Mouse (Mus musculus) neutrophil, adult 5-6 weeks (primary cell): Measurements from ENCODE around the gene Ganab. TPM values are rescaled to one million over a fixed set of nuclear protein-coding genes. Genes with fewer than 3 reads are reported as not detected.

Experiments used
- ATAC-seq: fragments of 151-379, 151-347 bp; 2 replicates; pipeline ENCODE4 v1.8.0; 2017; ENCODE audit warnings: mild to moderate bottlenecking, moderate TSS enrichment; ENCODE audit not compliant: insufficient number of reproducible peaks, poor library complexity, low FRiP score, severe bottlenecking; ENCODE audit errors: extremely low read depth
- total RNA-seq: library from RNA; stranded (forward); fragments of 200-1000 nt; gene quantifications from 2 replicates; pipeline ENCODE4 v1.2.3, GENCODE M21; 2017

Gene Ganab
- total RNA-seq, 1 experiment from 2014 or later, result 69.2 TPM

DNA sequence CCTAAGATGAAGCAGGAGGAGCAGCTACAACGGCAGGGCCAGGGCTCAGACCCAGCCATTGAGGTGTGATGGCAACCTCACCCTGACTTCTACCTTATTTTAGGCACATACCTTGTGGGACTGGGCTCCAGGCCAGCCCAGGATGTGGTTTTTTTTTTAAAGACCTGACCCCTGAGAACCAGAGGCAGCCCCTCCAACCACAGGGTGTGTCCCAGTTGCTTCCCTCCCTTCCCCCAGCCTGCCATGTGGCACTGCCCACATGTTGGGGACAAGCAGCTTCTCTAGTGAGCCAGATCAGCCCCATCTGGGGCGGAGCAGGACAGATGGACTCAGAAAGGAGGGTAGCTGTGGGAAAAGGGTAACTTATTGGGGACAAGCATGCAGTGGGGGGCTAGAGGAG lies 28.9 kb downstream of the Ganab start:
- no peak for ATAC-seq

- ATAC-seq, result no peak
These were observed 30.1 kb downstream of the Ganab start for GRCm38 (mm10) chr19:8927891-8928525.

GRCm38 (mm10) chr19:8928689-8929223 lies 30.9 kb downstream of the Ganab start:
- ATAC-seq, result no peak

DNA sequence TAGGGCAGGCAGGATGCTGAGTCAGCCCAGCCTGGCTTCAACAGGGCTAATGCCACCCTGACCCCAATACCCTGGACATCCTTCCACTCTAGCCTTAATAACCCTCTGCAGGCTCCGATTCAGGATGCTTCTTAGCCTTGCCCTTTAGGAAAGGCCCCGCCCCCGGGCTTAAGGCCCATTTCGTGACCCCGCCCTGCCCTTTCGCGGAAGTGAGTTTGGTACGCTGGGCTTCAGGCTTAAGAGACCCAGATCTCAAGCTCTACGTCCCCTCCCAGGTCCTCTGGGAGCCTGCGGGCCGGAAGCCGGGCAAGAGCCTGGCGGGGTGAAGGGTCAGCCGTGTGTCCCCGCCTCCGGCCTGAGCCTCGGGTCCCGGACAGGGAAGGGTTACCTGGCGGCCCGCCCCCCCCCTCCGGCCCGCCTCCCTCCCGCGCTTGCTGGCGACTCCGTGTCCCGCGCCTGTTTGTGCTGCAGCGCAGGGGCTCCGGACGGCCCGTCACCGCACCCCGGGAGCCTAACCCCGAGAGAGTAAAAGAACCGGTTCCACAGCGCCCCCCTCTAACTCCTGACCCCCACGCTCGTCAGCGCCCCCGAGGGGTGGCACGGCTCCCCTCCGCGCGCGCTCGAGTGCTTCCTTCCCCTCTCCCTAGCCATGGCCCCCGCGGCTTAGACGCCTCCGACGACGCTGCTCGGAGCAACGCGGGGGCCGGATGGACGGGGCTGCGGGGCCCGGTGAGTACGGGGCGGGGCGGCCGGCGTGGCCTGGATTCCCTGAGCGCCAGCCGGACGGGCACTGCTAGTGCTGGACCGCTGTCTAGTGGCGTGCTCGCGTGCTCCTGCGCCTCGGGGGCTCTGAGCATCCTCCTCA lies 31.6 kb downstream of the Ganab start, which contains the start of the genes Rom1 and Eml3:
Rom1 (minus strand) TSS at position 133 of the 865 bp plus-strand sequence.
Eml3 (plus strand) TSS at position 329 of the 865 bp plus-strand sequence.
- ATAC-seq, result peak; percentile 70

GRCm38 (mm10) chr19:8930117-8930516 lies 32.2 kb downstream of the Ganab start:
- no peak for ATAC-seq

GRCm38 (mm10) chr19:8930771-8931170 lies 32.9 kb downstream of the Ganab start:
- ATAC-seq, result no peak

GRCm38 (mm10) chr19:8936736-8937135 lies 38.9 kb downstream of the Ganab start:
- no peak for ATAC-seq

DNA sequence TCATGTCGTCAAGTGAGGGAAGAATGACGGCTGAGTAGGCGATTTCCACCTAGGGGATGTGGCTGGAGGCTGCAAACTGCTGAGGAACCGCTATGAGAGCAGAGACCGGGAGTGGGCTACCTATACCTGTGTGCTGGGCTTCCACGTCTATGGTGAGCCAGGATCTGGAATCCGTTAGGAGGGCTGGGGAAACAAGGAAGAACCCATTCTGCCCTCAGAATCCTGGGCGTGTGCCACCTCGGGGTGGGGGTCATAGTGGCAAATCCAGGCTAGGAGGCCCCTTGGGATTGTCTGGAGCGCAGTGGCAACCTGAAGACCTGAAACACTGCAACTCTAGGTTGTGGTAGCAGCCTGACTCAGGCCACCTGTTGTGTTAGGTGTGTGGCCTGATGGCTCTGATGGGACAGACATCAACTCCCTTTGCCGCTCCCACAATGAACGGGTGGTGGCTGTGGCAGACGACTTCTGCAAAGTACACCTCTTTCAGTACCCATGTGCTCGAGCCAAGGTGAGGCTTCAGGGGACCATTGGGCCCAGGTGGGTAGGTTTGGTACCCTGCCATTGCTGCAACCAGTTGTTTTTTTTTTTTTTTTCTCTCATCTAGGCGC lies 42.8 kb downstream of the Ganab start:
- no peak for ATAC-seq

GRCm38 (mm10) chr19:8941136-8941514 lies 43.3 kb downstream of the Ganab start:
- ATAC-seq, result no peak

GRCm38 (mm10) chr19:8941515-8942217 lies 43.8 kb downstream of the Ganab start, which contains the start of gene Mta2:
TSS of gene Mta2 (plus strand) at chr19:8941875.
- peak; percentile 85 for ATAC-seq

DNA sequence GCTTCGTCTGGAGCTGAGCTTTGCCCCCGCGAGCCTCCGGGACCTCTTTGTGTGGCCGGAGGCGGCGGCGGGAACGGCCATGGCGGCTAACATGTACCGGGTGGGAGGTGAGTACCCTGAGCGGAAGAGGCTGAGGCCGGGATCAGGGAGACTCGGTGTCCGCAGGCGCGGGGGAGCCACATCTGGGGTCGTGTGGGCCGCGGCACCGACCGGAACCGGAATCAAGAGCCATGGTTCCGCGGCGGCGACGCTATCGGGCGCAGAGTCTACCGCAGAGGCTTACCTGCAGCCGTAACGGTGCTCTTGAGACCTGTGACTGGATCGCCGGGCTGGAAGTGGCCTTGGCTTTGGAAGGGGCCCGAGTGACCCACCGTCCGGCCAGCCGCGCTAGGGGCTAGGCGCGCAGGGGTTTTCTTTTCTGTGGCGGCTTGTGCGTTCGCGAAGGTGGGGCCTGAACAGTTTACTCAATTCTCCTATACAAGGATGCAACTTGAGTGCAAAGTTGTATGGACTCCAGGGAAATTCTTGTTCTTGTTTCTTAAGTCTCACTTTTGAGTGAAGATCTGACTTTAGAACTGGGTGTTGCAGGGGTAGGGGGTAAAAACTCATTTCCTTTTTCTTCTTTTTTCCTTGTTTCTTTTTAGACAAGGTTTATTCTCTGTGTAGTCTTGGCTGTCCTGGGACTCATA lies 44.5 kb downstream of the Ganab start:
- ATAC-seq, result peak; percentile 7; the same call in 1 of the 2 replicates

DNA sequence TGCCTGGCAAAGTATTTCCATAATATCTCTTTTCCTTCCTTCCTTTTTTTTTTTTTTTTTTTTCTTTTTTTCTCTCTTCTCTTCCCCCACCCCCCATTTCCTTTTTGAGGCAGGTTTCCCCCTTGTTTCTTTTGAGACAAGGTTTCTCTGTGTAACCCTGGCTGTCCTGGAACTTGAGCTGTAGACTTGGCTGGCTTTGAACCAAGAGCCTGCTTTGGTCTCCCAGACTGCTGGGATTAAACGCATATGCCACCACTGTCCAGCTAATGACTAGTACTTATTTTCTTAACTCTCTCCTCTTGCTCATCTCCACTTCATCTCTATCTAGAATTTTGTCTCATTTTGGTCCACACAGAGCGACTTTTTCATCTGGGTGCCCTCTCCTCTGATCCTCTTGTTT lies 45.2 kb downstream of the Ganab start:
- no peak for ATAC-seq

GRCm38 (mm10) chr19:8944062-8944461 lies 46.2 kb downstream of the Ganab start:
- ATAC-seq, result no peak

DNA sequence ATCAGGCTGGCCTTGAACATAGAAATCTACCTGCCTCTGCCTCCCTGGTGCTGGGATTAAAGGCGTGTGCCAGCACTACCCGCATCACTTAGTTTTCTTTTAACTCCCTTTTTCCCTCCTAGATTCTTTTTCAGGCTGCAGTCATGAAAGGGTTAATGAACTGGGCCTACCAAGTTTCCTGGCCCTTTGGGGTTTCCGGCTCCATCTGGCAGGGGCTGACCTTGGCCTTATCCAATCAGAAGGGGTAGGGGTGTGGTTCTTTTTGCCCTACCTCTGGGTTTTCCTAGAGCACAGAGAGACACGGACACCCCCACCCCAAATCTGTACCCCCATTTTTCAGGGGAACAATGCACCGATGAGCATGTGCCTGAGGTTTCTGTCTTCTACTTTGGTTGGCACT lies 46.9 kb downstream of the Ganab start:
- ATAC-seq, result no peak

- no peak for ATAC-seq
These were observed 47.4 kb downstream of the Ganab start for GRCm38 (mm10) chr19:8945251-8945650.

GRCm38 (mm10) chr19:8946929-8947328 lies 49.1 kb downstream of the Ganab start:
- no peak for ATAC-seq

DNA sequence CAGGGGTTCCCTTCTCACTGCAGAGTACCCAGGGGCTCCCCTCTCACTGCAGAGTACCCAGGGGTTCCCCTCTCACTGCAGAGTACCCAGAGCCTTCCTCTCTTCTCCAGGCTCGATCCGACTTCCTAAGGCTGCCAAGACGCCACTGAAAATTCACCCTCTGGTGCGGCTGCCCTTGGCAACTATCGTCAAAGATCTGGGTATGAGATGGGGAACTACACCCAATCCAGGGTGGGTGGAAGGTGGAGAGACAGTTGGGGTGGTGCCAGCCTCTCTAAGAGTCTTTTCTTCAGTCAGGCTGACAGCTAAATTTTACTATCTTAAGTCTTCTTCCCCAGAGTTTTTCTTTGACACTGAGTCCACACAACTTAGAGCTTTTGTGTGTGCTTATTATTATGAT lies 52.3 kb downstream of the Ganab start:
- no peak for ATAC-seq

DNA sequence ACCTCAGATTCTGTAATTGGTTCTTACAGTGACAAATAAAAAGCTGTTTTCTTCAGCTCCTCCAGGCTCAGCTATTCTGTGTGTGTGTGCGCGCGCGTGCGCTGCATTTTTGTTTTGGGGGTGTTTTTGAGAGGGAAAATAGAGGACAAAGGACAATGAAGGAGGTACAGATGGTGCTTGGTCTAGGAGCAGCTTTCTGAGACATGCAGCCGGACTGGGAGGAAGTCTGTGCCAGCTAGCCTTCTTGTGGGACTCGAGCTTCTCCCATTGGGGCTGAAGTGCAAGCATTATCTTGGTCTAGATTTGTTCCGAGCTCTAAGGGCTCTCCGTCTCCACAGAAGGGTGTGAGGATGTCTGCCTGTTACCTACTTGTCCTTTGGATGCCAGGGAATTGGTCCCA lies 54.4 kb downstream of the Ganab start:
- no peak for ATAC-seq
